18 mouse cellular contexts compared by ENCODE assay signal in the genomic region with DNA sequence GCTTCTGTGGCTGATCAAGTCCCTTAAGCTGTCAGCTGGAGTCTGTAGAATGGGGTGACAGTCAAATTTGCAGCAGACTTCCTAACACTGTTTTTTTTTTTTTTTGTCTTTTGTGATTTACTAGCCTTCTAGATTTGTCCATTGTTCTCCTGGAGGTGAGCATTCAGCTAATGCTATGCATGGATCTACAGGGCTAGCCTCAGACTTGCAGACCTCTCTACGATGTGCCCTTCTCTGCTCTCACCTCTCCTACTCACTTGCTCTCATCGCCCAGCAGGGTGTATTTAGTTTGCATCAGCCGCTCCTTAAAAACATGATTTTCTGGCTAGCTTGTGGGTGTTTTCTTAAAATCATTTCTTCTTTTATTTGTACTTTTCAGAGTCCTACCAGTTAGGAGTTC.
"Had no signal": no experiment of that assay in that cellular context is flagged by ENCODE, and none has a peak within 500 bp of the region (broad histone marks: within the 10 kb centered on the region; RNA-seq: fewer than 3 reads in every experiment).

No protein-coding gene starts in this region.

- H3K27ac ChIP-seq: midbrain, embryonic 10.5 days; midbrain, embryonic 12.5 days; neural tube, embryonic 13.5 days; neural tube, embryonic 15.5 days had no signal

- H3K4me3 ChIP-seq: midbrain, embryonic 10.5 days; midbrain, embryonic 12.5 days; myocyte; neural tube, embryonic 13.5 days; neural tube, embryonic 15.5 days had no signal

- H3K9ac ChIP-seq: lung, embryonic 14.5 days; midbrain, embryonic 12.5 days; neural tube, embryonic 13.5 days; neural tube, embryonic 15.5 days had no signal

- H3K9me3 ChIP-seq: midbrain, embryonic 10.5 days; midbrain, embryonic 12.5 days; neural tube, embryonic 13.5 days; neural tube, embryonic 15.5 days had no signal

- DNase-seq: lung, adult 18-20 months; lung, embryonic 14.5 days; lung, postnatal 10 days; lung, postnatal 4 days; midbrain, embryonic 14.5 days; retina, postnatal 1 day; right cerebral cortex, adult 18-20 months; right cerebral cortex, postnatal 25 days; right cerebral cortex, postnatal 4 days; spleen, adult 18-20 months; thymus, adult 2 months; thymus, postnatal 25 days; thymus, postnatal 4 days had no signal

- H3K27me3 ChIP-seq: midbrain, embryonic 12.5 days; neural tube, embryonic 13.5 days; neural tube, embryonic 15.5 days had no signal
